Mouse (Mus musculus) cortical plate, adult 2 months (tissue): ENCODE results near the gene Akr1b10. TPM values are rescaled to one million over a fixed set of nuclear protein-coding genes. Genes with fewer than 3 reads are reported as not detected.

ENCODE experiments used
- H3K27ac ChIP-seq: fragments of 200-500 bp; 2 replicates; pipeline ENCODE4 v1.5.1; 2012; ENCODE audit warnings: low read length, control low read depth, inconsistent platforms; ENCODE audit not compliant: insufficient read depth
- H3K4me1 ChIP-seq: fragments of 200-500 bp; 2 replicates; pipeline ENCODE4 v1.6.1; 2011; ENCODE audit warnings: low read length; ENCODE audit not compliant: control insufficient read depth, insufficient read depth
- H3K4me3 ChIP-seq: fragments of 200-500 bp; 2 replicates; pipeline ENCODE4 v1.5.1; 2011; ENCODE audit warnings: mild to moderate bottlenecking, low read length, control low read depth; ENCODE audit not compliant: insufficient read depth
- CTCF ChIP-seq: fragments of 200-500 bp; IDR thresholded peaks from 2 replicates; pipeline ENCODE4 v1.5.1; 2011; ENCODE audit warnings: mild to moderate bottlenecking, control low read depth, low read length; ENCODE audit not compliant: insufficient read depth; ENCODE audit errors: extremely low read depth
- POLR2A ChIP-seq: fragments of 200-500 bp; IDR thresholded peaks from 2 replicates; pipeline ENCODE4 v1.6.1; 2011; ENCODE audit warnings: mild to moderate bottlenecking, low read length, control low read depth; ENCODE audit not compliant: insufficient read depth; ENCODE audit errors: extremely low read depth
- polyA plus RNA-seq: library from polyadenylated mRNA; depleted of rRNA; stranded (reverse); fragments of >200 nt; gene quantifications from 2 replicates; pipeline ENCODE4 v1.2.3, GENCODE M21; 2012

Gene Akr1b10
- polyA plus RNA-seq, 1 experiment = 29.7 TPM

- Histone ChIP-seq H3K4me3 (no peak overlapping the region), H3K27ac (no peak overlapping the region), H3K4me1 (no peaks in the 10 kb centered on the region)
- TF ChIP-seq POLR2A = no peak
- no peak for TF ChIP-seq CTCF
Measured at GRCm38 (mm10) chr6:34352401-34352800, 31.6 kb upstream of the Akr1b10 start.

GRCm38 (mm10) chr6:34353658-34354353 is 30.2 kb upstream of the Akr1b10 start, which contains the start of gene Akr1b8:
Gene Akr1b8 (plus strand): TSS chr6:34354119.
- Histone ChIP-seq H3K4me3 (no peak within 1 kb of the TSS), H3K4me1 (no peaks in the 10 kb centered on the region), H3K27ac (no peak within 1 kb of the TSS)
- TF ChIP-seq POLR2A (no peak), CTCF (no peak)

GRCm38 (mm10) chr6:34354354-34355348 is 29.4 kb upstream of the Akr1b10 start:
- TF ChIP-seq CTCF = no peak
- TF ChIP-seq POLR2A = no peak

GRCm38 (mm10) chr6:34355349-34355747 is 28.7 kb upstream of the Akr1b10 start:
- no peaks in the 10 kb centered on the region for H3K4me1 ChIP-seq

More at GRCm38 (mm10) chr6:34354354-34355348, 29.4 kb upstream of the Akr1b10 start:
- Histone ChIP-seq H3K4me1 (no peaks in the 10 kb centered on the region), H3K4me3 (no peak overlapping the region), H3K27ac (no peak overlapping the region)

GRCm38 (mm10) chr6:34355841-34356240 is 28.2 kb upstream of the Akr1b10 start:
- Histone ChIP-seq H3K27ac (no peak overlapping the region), H3K4me1 (no peaks in the 10 kb centered on the region), H3K4me3 (no peak overlapping the region)
- TF ChIP-seq POLR2A = no peak
- TF ChIP-seq CTCF = no peak

More at GRCm38 (mm10) chr6:34355349-34355747, 28.7 kb upstream of the Akr1b10 start:
- H3K4me3 ChIP-seq = no peak overlapping the region
- H3K27ac ChIP-seq = no peak overlapping the region
- TF ChIP-seq POLR2A (no peak), CTCF (no peak)

- Histone ChIP-seq H3K4me1 (no peaks in the 10 kb centered on the region), H3K4me3 (no peak overlapping the region), H3K27ac (no peak overlapping the region)
- TF ChIP-seq POLR2A (no peak), CTCF (no peak)
Measured at GRCm38 (mm10) chr6:34364217-34365136, 19.5 kb upstream of the Akr1b10 start.

- no peak overlapping the region for H3K27ac ChIP-seq
Measured at GRCm38 (mm10) chr6:34367998-34368397, 16.0 kb upstream of the Akr1b10 start.

GRCm38 (mm10) chr6:34370081-34370480 is 13.9 kb upstream of the Akr1b10 start:
- Histone ChIP-seq H3K27ac (no peak overlapping the region), H3K4me3 (no peak overlapping the region), H3K4me1 (no peaks in the 10 kb centered on the region; the same call in 1 of the 2 replicates)
- TF ChIP-seq CTCF = no peak
- TF ChIP-seq POLR2A = no peak

More at GRCm38 (mm10) chr6:34367998-34368397, 16.0 kb upstream of the Akr1b10 start:
- Histone ChIP-seq H3K4me1 (no peaks in the 10 kb centered on the region; the same call in 1 of the 2 replicates), H3K4me3 (no peak overlapping the region)
- TF ChIP-seq CTCF (no peak), POLR2A (no peak)
